Mouse (Mus musculus) megakaryocyte, embryonic 14.5 days (primary cell): ENCODE results near the gene Spcs2.

Source experiments
- FLI1 ChIP-seq: IDR thresholded peaks from 2 replicates; pipeline ENCODE4 v1.6.1; 2012; ENCODE audit warnings: low read length, inconsistent platforms, mixed read lengths
- GATA1 ChIP-seq: IDR thresholded peaks from 3 replicates; pipeline ENCODE4 v1.6.1; 2012; ENCODE audit warnings: mixed read lengths, low read length, inconsistent platforms, borderline replicate concordance

DNA sequence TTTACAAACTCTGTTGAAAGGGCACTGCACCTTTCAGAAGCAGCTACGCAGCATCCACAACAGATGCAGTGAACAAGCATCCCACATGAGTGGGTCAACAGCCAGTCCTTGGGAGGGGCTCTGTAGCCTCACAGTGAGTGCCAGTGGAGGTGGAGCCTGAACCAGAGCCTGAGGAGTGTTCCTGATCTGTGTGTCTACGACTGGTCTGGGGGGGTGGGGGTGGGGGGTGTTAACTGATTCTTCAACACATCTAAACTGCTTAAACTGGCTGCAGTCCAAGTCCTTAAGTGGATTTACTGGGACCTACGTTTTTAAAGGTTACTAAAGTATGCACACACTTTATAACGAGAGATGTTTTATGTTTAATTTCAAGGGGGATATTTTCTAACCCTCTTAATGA lies 26.5 kb downstream of the Spcs2 start:
- TF ChIP-seq GATA1 (no peak), FLI1 (no peak)
